Mouse (Mus musculus) midbrain, embryonic 14.5 days (tissue): ENCODE results near the gene B4galnt2. TPM values are rescaled to one million over a fixed set of nuclear protein-coding genes. Genes with fewer than 3 reads are reported as not detected.
"Not testable (repeated sequence)": the region's sequence is repeated elsewhere in the genome, so short reads cannot be mapped to it uniquely, and the experiment has no call there.

Source experiments
- ATAC-seq: fragments of 200-750 bp; cut with Nextera tagmentation; 2 replicates; pipeline ENCODE4 v1.8.0; 2017; ENCODE audit warnings: moderate number of reproducible peaks, moderate library complexity; ENCODE audit not compliant: low FRiP score, low TSS enrichment
- DNase-seq: peaks from one replicate; pipeline ENCODE4 v3.0.0-alpha.2; 2015
- H3K27ac ChIP-seq: fragments of 300-500 bp; sonication (generic); replicated peaks from 2 replicates; pipeline ENCODE4 v1.5.1; 2014; ENCODE audit warnings: mild to moderate bottlenecking, low read depth, low read length, moderate library complexity
- H3K27me3 ChIP-seq: fragments of 300-500 bp; sonication (generic); 2 replicates; pipeline ENCODE4 v1.6.1; 2014; ENCODE audit warnings: low read length, control low read depth, mixed read lengths; ENCODE audit not compliant: control insufficient read depth, insufficient read depth
- H3K36me3 ChIP-seq: fragments of 300-500 bp; sonication (generic); 2 replicates; pipeline ENCODE4 v1.6.1; 2014; ENCODE audit warnings: low read length, control low read depth; ENCODE audit not compliant: control insufficient read depth, insufficient read depth
- H3K4me1 ChIP-seq: fragments of 300-500 bp; sonication (generic); 2 replicates; pipeline ENCODE4 v1.6.1; 2014; ENCODE audit warnings: mild to moderate bottlenecking, antibody characterized with exemption, low read length, control low read depth; ENCODE audit not compliant: control insufficient read depth, insufficient read depth
- H3K4me2 ChIP-seq: fragments of 300-500 bp; sonication (generic); 2 replicates; pipeline ENCODE4 v1.6.1; 2014; ENCODE audit warnings: mild to moderate bottlenecking, low read length, moderate library complexity
- H3K4me3 ChIP-seq: fragments of 300-500 bp; sonication (generic); replicated peaks from 2 replicates; pipeline ENCODE4 v1.5.1; 2014; ENCODE audit warnings: low read depth, low read length
- H3K9ac ChIP-seq: fragments of 300-500 bp; sonication (generic); replicated peaks from 2 replicates; pipeline ENCODE4 v1.6.1; 2014; ENCODE audit warnings: mild to moderate bottlenecking, low read length, moderate library complexity
- H3K9me3 ChIP-seq: fragments of 300-500 bp; sonication (generic); 2 replicates; pipeline ENCODE4 v1.6.1; 2016; ENCODE audit warnings: low read length, control low read depth, mixed read lengths; ENCODE audit not compliant: control insufficient read depth
- WGBS: fragments of 180-500 bp; shearing (Covaris S2); extraction: QIAGEN DNeasy Blood & Tissue Kit; methylation state at CpG from one replicate; pipeline ENCODE4 v1.1.7; 2014; 5-methylcytosine and 5-hydroxymethylcytosine counted together
- polyA plus RNA-seq: library from polyadenylated mRNA; unstranded; fragments of >200 nt; fragmentation: Nextera tagmentation; extraction: Ambion mirVana; gene quantifications from 2 replicates; pipeline ENCODE4 v1.2.1, GENCODE M21; 2014

The B4galnt2 gene
- polyA plus RNA-seq, 1 experiment from 2014 or later = not detected

GRCm38 (mm10) chr11:95932168-95932567 lies 17.5 kb upstream of the B4galnt2 start:
- 90% methylated on average over 8 of the region's 10 CpGs for WGBS
- H3K4me3 ChIP-seq, H3K4me1 ChIP-seq, H3K36me3 ChIP-seq, H3K9ac ChIP-seq, DNase-seq, H3K9me3 ChIP-seq, H3K27me3 ChIP-seq, ATAC-seq, H3K27ac ChIP-seq, H3K4me2 ChIP-seq: not testable (repeated sequence)

- no peak overlapping the region for H3K27ac ChIP-seq
- H3K36me3 ChIP-seq = no peaks in the 10 kb centered on the region
- no peak overlapping the region for H3K4me3 ChIP-seq
- H3K9me3 ChIP-seq = no peaks in the 10 kb centered on the region
- H3K4me2 ChIP-seq = no peak overlapping the region
- H3K9ac ChIP-seq = no peak overlapping the region
- ATAC-seq (no peak), DNase-seq (no peak)
- no peaks in the 10 kb centered on the region; the same call in 1 of the 2 replicates for H3K27me3 ChIP-seq
- H3K4me1 ChIP-seq = no peaks in the 10 kb centered on the region
- 69% methylated on average over 4 of the region's 4 CpGs for WGBS
These were observed 11.7 kb upstream of the B4galnt2 start for GRCm38 (mm10) chr11:95926398-95926797.

GRCm38 (mm10) chr11:95925976-95926375 lies 11.3 kb upstream of the B4galnt2 start:
- no peaks in the 10 kb centered on the region; the same call in 1 of the 2 replicates for H3K27me3 ChIP-seq
- no peak overlapping the region for H3K9ac ChIP-seq
- no peak overlapping the region for H3K4me2 ChIP-seq
- WGBS = 96% methylated on average over 5 of the region's 5 CpGs
- DNase-seq = no peak
- ATAC-seq = no peak
- no peak overlapping the region for H3K27ac ChIP-seq
- H3K4me1 ChIP-seq = no peaks in the 10 kb centered on the region
- H3K36me3 ChIP-seq = no peaks in the 10 kb centered on the region
- no peak overlapping the region for H3K4me3 ChIP-seq
- no peaks in the 10 kb centered on the region for H3K9me3 ChIP-seq

- H3K4me2 ChIP-seq = no peak overlapping the region
- no peak for DNase-seq
- no peak overlapping the region for H3K4me3 ChIP-seq
- H3K27ac ChIP-seq = no peak overlapping the region
- no peaks in the 10 kb centered on the region for H3K36me3 ChIP-seq
- ATAC-seq = no peak
- H3K9ac ChIP-seq = no peak overlapping the region
- WGBS = 8% methylated on average over 2 of the region's 2 CpGs
- H3K27me3 ChIP-seq = no peaks in the 10 kb centered on the region; the same call in 1 of the 2 replicates
- H3K9me3 ChIP-seq = no peaks in the 10 kb centered on the region
- no peaks in the 10 kb centered on the region for H3K4me1 ChIP-seq
These were observed 9.5 kb upstream of the B4galnt2 start for GRCm38 (mm10) chr11:95924215-95924614.

GRCm38 (mm10) chr11:95923477-95923876 lies 8.8 kb upstream of the B4galnt2 start:
- H3K9ac ChIP-seq, ATAC-seq, H3K9me3 ChIP-seq, H3K4me2 ChIP-seq, H3K27me3 ChIP-seq, H3K4me3 ChIP-seq, H3K4me1 ChIP-seq, H3K27ac ChIP-seq, H3K36me3 ChIP-seq, DNase-seq: not testable (repeated sequence)
- WGBS = under 1% methylated on average over 4 of the region's 6 CpGs

GRCm38 (mm10) chr11:95921991-95922621 lies 7.4 kb upstream of the B4galnt2 start:
- peaks cover 9% of the 10 kb centered on the region for H3K27me3 ChIP-seq

GRCm38 (mm10) chr11:95916426-95916825 lies 1.7 kb upstream of the B4galnt2 start:
- H3K27ac ChIP-seq = no peak overlapping the region
- H3K4me3 ChIP-seq = no peak overlapping the region
- H3K4me2 ChIP-seq = no peak overlapping the region
- no peaks in the 10 kb centered on the region for H3K9me3 ChIP-seq
- ATAC-seq = no peak
- no peak for DNase-seq
- H3K9ac ChIP-seq = no peak overlapping the region
- no peaks in the 10 kb centered on the region for H3K36me3 ChIP-seq
- H3K27me3 ChIP-seq = peaks cover 61% of the 10 kb centered on the region
- 2% methylated on average over 5 of the region's 5 CpGs for WGBS
- peaks cover 15% of the 10 kb centered on the region; the same call in 1 of the 2 replicates for H3K4me1 ChIP-seq

More at GRCm38 (mm10) chr11:95921991-95922621, 7.4 kb upstream of the B4galnt2 start:
- DNase-seq = no peak
- no peak overlapping the region for H3K4me2 ChIP-seq
- 52% methylated on average over 12 of the region's 12 CpGs for WGBS
- no peaks in the 10 kb centered on the region for H3K4me1 ChIP-seq
- no peaks in the 10 kb centered on the region for H3K9me3 ChIP-seq
- no peak for ATAC-seq
- no peak overlapping the region for H3K27ac ChIP-seq
- no peak overlapping the region for H3K4me3 ChIP-seq
- no peak overlapping the region for H3K9ac ChIP-seq
- no peaks in the 10 kb centered on the region for H3K36me3 ChIP-seq

- Histone ChIP-seq H3K4me1 (peaks cover 15% of the 10 kb centered on the region; the same call in 1 of the 2 replicates), H3K27me3 (peaks cover 71% of the 10 kb centered on the region), H3K9ac (no peak overlapping the region), H3K27ac (no peak overlapping the region), H3K4me3 (peak overlapping the region; percentile 22), H3K4me2 (peak overlapping the region; percentile 33), H3K9me3 (no peaks in the 10 kb centered on the region), H3K36me3 (no peaks in the 10 kb centered on the region)
- ATAC-seq (no peak), DNase-seq (peak; percentile 40)
- under 1% methylated on average over 28 of the region's 28 CpGs for WGBS
These were observed 467 bp upstream of the B4galnt2 start for GRCm38 (mm10) chr11:95915006-95915710.
